Mouse (Mus musculus) olfactory bulb, adult 2 months (tissue): Measurements from ENCODE around the gene Phtf1. TPM values are rescaled to one million over a fixed set of nuclear protein-coding genes. Genes with fewer than 3 reads are reported as not detected.

Source experiments
- H3K27ac ChIP-seq: fragments of 200-500 bp; 2 replicates; pipeline ENCODE4 v1.5.1; 2012; ENCODE audit warnings: low read depth, low read length; ENCODE audit not compliant: insufficient read depth
- H3K4me1 ChIP-seq: fragments of 200-500 bp; 2 replicates; pipeline ENCODE4 v1.6.1; 2012; ENCODE audit warnings: low read length; ENCODE audit not compliant: control insufficient read depth, insufficient read depth
- H3K4me3 ChIP-seq: fragments of 200-500 bp; 2 replicates; pipeline ENCODE4 v1.5.1; 2012; ENCODE audit warnings: mild to moderate bottlenecking, low read depth, low read length, moderate library complexity; ENCODE audit not compliant: insufficient read depth
- CTCF ChIP-seq: fragments of 200-500 bp; IDR thresholded peaks from 2 replicates; pipeline ENCODE4 v1.5.1; 2012; ENCODE audit warnings: low read depth, mild to moderate bottlenecking, low read length, moderate library complexity; ENCODE audit not compliant: insufficient read depth
- POLR2A ChIP-seq: fragments of 200-500 bp; IDR thresholded peaks from 2 replicates; pipeline ENCODE4 v1.6.1; 2012; ENCODE audit warnings: mild to moderate bottlenecking, low read depth, low read length, moderate library complexity; ENCODE audit not compliant: insufficient read depth
- WGBS: fragments of 180-500 bp; shearing (Covaris S2); methylation state at CpG from one replicate; pipeline ENCODE4 v1.1.7; 2018; 5-methylcytosine and 5-hydroxymethylcytosine counted together
- polyA plus RNA-seq: library from polyadenylated mRNA; stranded (reverse); fragments of >200 nt; gene quantifications from 2 replicates; pipeline ENCODE4 v1.2.4, GENCODE M21; 2012; ENCODE audit warnings: low replicate concordance; ENCODE audit not compliant: missing spikeins, insufficient read depth, insufficient read length

The Phtf1 gene
- polyA plus RNA-seq, 1 experiment: not detected

GRCm38 (mm10) chr3:103971157-103971556 lies 3.2 kb downstream of the Phtf1 start:
- TF ChIP-seq CTCF: no peak
- TF ChIP-seq POLR2A: no peak
- H3K4me1 ChIP-seq: no peaks in the 10 kb centered on the region
- WGBS: 90% methylated on average over 2 of the region's 2 CpGs
- H3K4me3 ChIP-seq: no peak overlapping the region
- H3K27ac ChIP-seq: no peak overlapping the region

DNA sequence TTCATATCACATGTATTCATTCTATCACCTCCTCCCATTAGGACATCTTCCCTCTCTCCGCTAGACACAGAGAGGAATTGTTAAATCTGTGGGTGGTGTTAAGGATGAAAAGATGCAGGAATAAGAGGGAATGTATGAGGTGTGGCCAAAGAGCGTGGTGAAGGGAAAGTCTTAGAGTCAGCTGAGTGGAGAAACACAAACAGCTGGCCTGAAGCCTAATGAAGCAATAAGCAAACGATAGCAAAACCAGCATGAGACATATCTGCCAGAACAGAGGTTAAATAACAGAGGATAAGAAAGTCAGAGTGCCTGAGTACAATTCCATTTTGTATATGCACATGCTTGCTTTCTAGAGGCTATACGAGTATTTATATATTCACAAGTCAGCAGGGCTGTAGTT lies 16.6 kb downstream of the Phtf1 start:
- 50% methylated on average over 4 of the region's 4 CpGs for WGBS

DNA sequence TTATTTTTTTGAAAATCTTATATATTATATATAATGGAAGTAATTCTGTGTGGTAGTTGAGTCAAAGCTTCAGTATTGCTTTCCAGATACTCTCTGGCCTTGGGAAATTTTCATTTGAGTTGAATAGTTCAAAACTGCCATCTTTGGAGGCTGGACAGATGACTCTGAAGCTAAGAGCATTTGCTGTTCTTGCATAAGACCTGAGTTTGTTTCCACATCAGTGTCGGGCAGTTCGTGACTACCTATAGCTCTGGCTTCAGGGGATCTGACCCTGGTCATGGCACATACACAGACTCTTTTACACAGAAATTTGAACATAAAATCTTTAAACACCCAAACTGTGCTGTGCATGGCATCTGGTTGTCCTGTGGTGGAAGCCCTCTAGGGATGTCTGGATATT lies 17.3 kb downstream of the Phtf1 start:
- TF ChIP-seq POLR2A (no peak), CTCF (no peak)
- Histone ChIP-seq H3K4me1 (no peaks in the 10 kb centered on the region), H3K27ac (no peak overlapping the region), H3K4me3 (no peak overlapping the region)
- 97% methylated on average over 2 of the region's 2 CpGs for WGBS

More for the DNA sequence above, 16.6 kb downstream of the Phtf1 start:
- no peak overlapping the region for H3K27ac ChIP-seq
- no peaks in the 10 kb centered on the region for H3K4me1 ChIP-seq
- H3K4me3 ChIP-seq: no peak overlapping the region
- TF ChIP-seq CTCF: no peak
- TF ChIP-seq POLR2A: no peak

- TF ChIP-seq POLR2A: no peak
- no peak for TF ChIP-seq CTCF
- no peak overlapping the region for H3K4me3 ChIP-seq
- 47% methylated on average over 5 of the region's 5 CpGs for WGBS
- no peaks in the 10 kb centered on the region for H3K4me1 ChIP-seq
- no peak overlapping the region for H3K27ac ChIP-seq
Observed at GRCm38 (mm10) chr3:103987831-103988432, 20.0 kb downstream of the Phtf1 start.

DNA sequence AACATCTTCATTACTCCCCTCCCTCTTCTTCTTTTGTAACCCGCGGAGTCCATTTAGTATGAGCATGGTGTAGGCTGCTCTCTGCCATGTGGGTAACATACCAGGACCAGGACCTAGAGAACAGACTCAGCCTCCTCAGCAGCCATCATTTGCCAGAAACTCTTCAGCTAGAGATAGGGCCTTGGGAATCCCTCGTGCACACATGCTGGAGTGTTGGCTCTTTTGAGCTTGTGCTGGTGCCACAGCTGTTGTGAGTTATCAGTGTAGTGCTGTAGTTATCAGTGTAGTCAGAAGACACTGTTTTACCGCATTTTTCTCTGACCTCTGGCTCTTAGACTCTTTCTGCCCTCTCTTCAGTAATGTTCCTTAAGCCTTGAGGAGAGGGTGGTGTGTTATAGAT lies 21.4 kb downstream of the Phtf1 start:
- TF ChIP-seq CTCF: no peak
- no peak for TF ChIP-seq POLR2A
- H3K4me1 ChIP-seq: no peaks in the 10 kb centered on the region
- no peak overlapping the region for H3K4me3 ChIP-seq
- WGBS: 89% methylated on average over 4 of the region's 4 CpGs
- no peak overlapping the region for H3K27ac ChIP-seq

DNA sequence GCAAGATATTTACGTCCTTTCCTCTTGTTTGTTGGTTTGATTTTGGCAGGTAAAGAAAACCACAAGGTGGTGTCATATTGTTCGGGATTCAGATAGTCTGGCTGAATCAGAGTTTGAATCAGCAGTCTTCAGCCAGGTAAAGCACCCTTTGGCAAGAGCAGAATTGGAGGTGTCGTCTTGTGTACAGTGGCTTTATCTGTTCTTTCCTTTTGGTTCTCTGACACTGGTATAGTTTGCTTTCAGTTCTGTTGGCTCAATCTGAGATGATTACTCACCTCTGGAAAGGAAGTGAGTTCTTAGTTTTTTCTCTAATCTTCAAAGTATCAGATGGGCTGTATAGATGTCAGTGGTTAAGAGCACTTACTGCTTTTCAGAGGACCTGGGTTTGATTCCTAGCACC lies 23.4 kb downstream of the Phtf1 start:
- 94% methylated on average over 3 of the region's 3 CpGs for WGBS
- H3K4me3 ChIP-seq: no peak overlapping the region
- TF ChIP-seq POLR2A (no peak), CTCF (no peak)

DNA sequence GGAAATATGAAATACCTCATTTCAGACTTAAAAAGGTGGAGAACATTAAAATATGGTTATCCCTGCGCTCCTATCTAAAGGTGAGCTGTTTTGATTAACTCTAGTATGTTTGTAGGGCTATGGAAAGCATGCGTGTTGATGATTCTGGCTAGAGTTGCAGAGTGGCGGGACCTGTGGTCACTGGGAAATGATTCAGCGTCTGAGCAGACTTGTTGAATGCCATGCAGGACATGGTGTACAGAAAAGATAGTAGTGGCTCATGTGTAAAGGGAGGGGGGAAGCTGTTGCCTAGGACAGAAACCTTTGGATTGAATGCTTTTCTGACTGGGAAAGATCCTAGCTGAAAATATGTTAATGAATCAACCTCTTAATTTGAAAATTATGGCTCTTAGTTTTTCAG lies 30.8 kb downstream of the Phtf1 start:
- no peak overlapping the region for H3K4me3 ChIP-seq
- no peak overlapping the region for H3K27ac ChIP-seq
- H3K4me1 ChIP-seq: no peaks in the 10 kb centered on the region
- WGBS: 93% methylated on average over 4 of the region's 4 CpGs
- TF ChIP-seq POLR2A (no peak), CTCF (no peak)

More for the DNA sequence above, 23.4 kb downstream of the Phtf1 start:
- no peak overlapping the region for H3K27ac ChIP-seq
- H3K4me1 ChIP-seq: no peaks in the 10 kb centered on the region

DNA sequence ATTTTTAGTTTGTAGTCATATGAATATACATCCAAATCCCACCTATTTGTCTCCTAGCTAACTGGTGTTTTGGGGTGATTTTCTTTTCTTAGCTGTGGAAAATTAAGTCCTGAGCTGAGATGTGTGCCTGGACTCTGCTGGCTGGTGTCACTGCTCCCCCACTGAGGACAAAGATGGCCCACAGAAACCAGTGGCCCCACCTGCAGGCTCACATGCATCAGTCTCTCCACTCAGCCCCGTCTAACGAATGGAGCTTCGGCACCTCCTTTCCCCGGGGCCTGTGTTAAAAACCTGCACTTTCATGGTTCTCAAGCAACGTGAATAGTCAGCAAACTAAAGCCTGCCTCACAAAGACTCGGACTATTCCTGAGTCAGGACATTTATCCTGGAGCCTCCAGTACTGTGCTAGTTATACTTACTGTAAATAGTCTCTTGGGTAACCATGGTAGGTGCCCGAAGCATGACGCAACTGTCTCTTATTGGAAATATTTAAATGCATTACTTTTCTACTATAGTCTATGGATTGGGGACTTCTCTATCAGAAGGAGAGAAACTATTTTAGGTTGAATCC lies 39.1 kb downstream of the Phtf1 start:
- H3K4me3 ChIP-seq: no peak overlapping the region
- no peak for TF ChIP-seq POLR2A
- no peak for TF ChIP-seq CTCF
- 41% methylated on average over 8 of the region's 8 CpGs for WGBS
- H3K27ac ChIP-seq: no peak overlapping the region
- H3K4me1 ChIP-seq: peaks cover 5% of the 10 kb centered on the region; the same call in 1 of the 2 replicates

DNA sequence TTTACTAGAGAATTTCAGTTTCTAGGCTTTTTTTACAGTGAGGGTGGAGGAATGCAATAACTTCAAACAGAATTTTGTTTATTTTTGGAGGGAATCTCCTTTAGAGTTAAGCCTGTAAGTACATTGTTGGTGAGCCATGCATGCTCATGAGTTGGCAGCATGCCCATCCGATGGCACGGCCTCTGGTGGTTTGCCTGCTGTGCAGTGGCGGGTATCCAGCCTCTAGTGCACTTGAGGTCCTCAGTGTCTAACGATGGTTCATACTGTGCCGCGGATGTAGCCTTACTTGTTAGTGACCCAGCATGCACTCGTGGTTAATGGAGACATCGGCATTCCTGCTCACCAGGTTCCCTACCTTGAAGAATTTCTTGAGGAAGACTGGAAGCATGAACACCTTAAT lies 39.6 kb downstream of the Phtf1 start:
- Histone ChIP-seq H3K4me1 (peaks cover 5% of the 10 kb centered on the region; the same call in 1 of the 2 replicates), H3K4me3 (no peak overlapping the region), H3K27ac (no peak overlapping the region)
- WGBS: 25% methylated on average over 8 of the region's 8 CpGs
- no peak for TF ChIP-seq POLR2A
- no peak for TF ChIP-seq CTCF
